Mouse (Mus musculus): ENCODE measurements around the gene Slc6a20a. TPM values are rescaled to one million over a fixed set of nuclear protein-coding genes. Genes with fewer than 3 reads are reported as not detected.

Slc6a20a gene
- total and polyA plus RNA-seq, 2 experiments from 2014 or later = 25.7 to 33.0 TPM

- ATAC-seq (no peak), DNase-seq (no peak)
- Histone ChIP-seq H3K4me2 (ENCODE audit: low read depth) (no peak overlapping the region), H3K36me3 (ENCODE audit: insufficient read depth) (no peaks in the 10 kb centered on the region), H3K4me1 (ENCODE audit: insufficient read depth) (no peaks in the 10 kb centered on the region), H3K27me3 (ENCODE audit: insufficient read depth, low read length) (no peaks in the 10 kb centered on the region), H3K4me3 (ENCODE audit: low read depth, low read length) (no peak overlapping the region), H3K27ac (ENCODE audit: low read depth, low read length) (no peak overlapping the region), H3K9ac (no peak overlapping the region), H3K9me3 (ENCODE audit: low read length) (no peaks in the 10 kb centered on the region)
- WGBS = 64% methylated on average over 5 of the region's 5 CpGs
- TF ChIP-seq CTCF (IDR thresholded peaks at IDR 0.05; ENCODE audit: low read depth) = no peak
Observed at GRCm38 (mm10) chr9:123636771-123637170, 41.9 kb downstream of the Slc6a20a start.

DNA sequence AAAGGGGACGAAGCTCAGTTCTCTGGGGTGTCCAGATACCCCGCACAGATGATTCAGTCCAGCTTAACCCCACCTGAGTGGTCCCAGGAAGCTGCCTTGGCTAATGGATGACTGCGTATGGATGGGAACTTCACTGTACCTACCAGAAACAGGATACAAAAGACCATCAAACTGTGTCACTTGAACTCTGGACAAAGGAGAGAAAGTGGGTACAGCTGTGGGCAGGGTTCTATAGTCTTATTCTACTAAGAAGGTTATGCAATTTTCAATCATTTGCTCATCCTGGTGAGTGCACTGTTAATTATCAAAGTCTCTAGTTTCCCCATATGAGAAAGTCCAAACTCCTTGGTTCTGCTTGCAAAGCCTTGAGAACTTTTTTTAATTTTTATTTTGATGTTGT lies 45.7 kb downstream of the Slc6a20a start:
- no peak overlapping the region for H3K27ac ChIP-seq (ENCODE audit: low read depth, low read length)
- ATAC-seq (no peak), DNase-seq (no peak)
- H3K4me3 ChIP-seq (ENCODE audit: low read depth, low read length) = no peak overlapping the region
- H3K9me3 ChIP-seq (ENCODE audit: low read length) = no peaks in the 10 kb centered on the region
- H3K4me1 ChIP-seq (ENCODE audit: insufficient read depth) = no peaks in the 10 kb centered on the region
- 87% methylated on average over 3 of the region's 3 CpGs for WGBS
- no peaks in the 10 kb centered on the region for H3K36me3 ChIP-seq (ENCODE audit: insufficient read depth)
- H3K9ac ChIP-seq = no peak overlapping the region
- H3K4me2 ChIP-seq (ENCODE audit: low read depth) = no peak overlapping the region
- no peak for TF ChIP-seq CTCF (IDR thresholded peaks at IDR 0.05; ENCODE audit: low read depth)
- no peaks in the 10 kb centered on the region for H3K27me3 ChIP-seq (ENCODE audit: insufficient read depth, low read length)

DNA sequence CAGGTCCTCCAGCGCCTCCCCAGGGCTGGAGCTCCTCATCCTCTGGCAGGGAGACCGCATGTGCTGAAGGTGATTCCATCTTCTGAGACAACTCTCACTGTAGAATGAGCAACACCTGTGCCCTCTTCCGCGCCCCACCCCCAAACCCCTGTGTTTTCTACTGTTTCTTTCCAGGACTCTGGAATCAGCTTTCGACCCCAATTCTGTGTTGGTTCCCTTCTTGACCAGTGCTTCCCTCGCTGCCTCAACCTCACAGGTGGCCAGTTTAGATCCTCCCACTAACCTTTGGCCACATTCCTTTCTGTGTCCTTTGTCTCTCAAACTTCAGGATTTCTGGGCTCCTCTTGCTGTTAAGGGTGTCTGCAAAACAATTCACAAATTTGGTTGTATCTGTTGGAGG lies 46.4 kb downstream of the Slc6a20a start, which contains the start of gene Slc6a20b:
TSS of gene Slc6a20b (minus strand) at position 285 of the 400 bp plus-strand sequence.
- ATAC-seq = no peak
- no peak within 1 kb of the TSS for H3K9ac ChIP-seq

DNA sequence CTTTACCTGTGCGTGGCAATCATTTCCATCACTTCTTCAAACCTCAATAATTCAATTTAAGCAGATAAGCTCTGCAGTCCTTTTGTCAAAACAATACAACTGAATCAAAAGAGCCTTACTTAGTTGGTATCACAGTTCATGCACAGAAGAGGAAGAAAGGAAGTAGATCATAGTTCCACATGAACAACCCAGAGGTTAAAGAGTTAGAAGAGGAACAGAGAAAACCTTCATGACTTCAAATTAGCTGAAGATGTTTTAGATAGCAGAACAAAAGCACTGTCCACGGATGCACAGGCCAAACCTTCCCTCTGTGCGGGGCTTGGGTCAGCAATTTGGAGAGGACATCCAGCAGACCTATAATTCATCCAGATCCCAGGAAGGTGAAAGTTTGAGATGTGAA lies 47.0 kb downstream of the Slc6a20a start:
- H3K4me2 ChIP-seq (ENCODE audit: low read depth) = no peak overlapping the region
- WGBS = 86% methylated on average over 3 of the region's 3 CpGs
- no peak overlapping the region for H3K4me3 ChIP-seq (ENCODE audit: low read depth, low read length)
- ATAC-seq (no peak), DNase-seq (no peak)
- no peak for TF ChIP-seq CTCF (IDR thresholded peaks at IDR 0.05; ENCODE audit: low read depth)
- no peaks in the 10 kb centered on the region for H3K9me3 ChIP-seq (ENCODE audit: low read length)
- no peaks in the 10 kb centered on the region for H3K36me3 ChIP-seq (ENCODE audit: insufficient read depth)
- no peak overlapping the region for H3K27ac ChIP-seq (ENCODE audit: low read depth, low read length)
- no peak overlapping the region for H3K9ac ChIP-seq
- no peaks in the 10 kb centered on the region for H3K4me1 ChIP-seq (ENCODE audit: insufficient read depth)
- no peaks in the 10 kb centered on the region for H3K27me3 ChIP-seq (ENCODE audit: insufficient read depth, low read length)

More for the DNA sequence above, 46.4 kb downstream of the Slc6a20a start, which contains the start of gene Slc6a20b:
- Histone ChIP-seq H3K27ac (ENCODE audit: low read depth, low read length) (no peak within 1 kb of the TSS), H3K9me3 (ENCODE audit: low read length) (no peaks in the 10 kb centered on the region), H3K4me1 (ENCODE audit: insufficient read depth) (no peaks in the 10 kb centered on the region), H3K4me2 (ENCODE audit: low read depth) (no peak within 1 kb of the TSS), H3K27me3 (ENCODE audit: insufficient read depth, low read length) (no peaks in the 10 kb centered on the region), H3K36me3 (ENCODE audit: insufficient read depth) (no peaks in the 10 kb centered on the region), H3K4me3 (ENCODE audit: low read depth, low read length) (no peak within 1 kb of the TSS)
- DNase-seq = no peak
- no peak for TF ChIP-seq CTCF (IDR thresholded peaks at IDR 0.05; ENCODE audit: low read depth)
- WGBS = 84% methylated on average over 6 of the region's 6 CpGs

- Histone ChIP-seq H3K36me3 (ENCODE audit: insufficient read depth) (no peaks in the 10 kb centered on the region), H3K9me3 (ENCODE audit: low read length) (no peaks in the 10 kb centered on the region)
- no peak for DNase-seq
Observed at GRCm38 (mm10) chr9:123625821-123626220, 52.9 kb downstream of the Slc6a20a start.

DNA sequence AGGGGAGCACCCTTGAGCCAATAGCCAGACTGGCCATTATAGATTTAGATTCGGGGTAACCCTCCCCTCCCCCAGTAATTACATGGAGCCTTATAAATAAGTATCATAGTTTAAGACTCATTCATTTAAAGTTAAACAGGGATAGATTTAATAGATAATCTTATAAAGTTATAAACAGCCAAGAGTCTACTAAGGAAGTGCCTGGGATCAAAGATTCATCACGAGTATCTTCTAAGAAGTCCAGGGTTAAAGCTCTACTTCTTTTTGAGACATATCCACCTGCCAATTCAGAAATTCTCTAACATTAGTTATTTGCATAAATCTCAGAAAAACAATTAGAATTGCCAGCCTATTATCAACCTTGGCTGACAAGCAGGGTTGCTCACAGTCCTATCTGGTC lies 53.9 kb downstream of the Slc6a20a start:
- WGBS = 90% methylated on average over 2 of the region's 2 CpGs
- Histone ChIP-seq H3K9me3 (ENCODE audit: low read length) (no peaks in the 10 kb centered on the region), H3K36me3 (ENCODE audit: insufficient read depth) (no peaks in the 10 kb centered on the region), H3K4me2 (ENCODE audit: low read depth) (no peak overlapping the region), H3K9ac (no peak overlapping the region), H3K4me3 (ENCODE audit: low read depth, low read length) (no peak overlapping the region), H3K4me1 (ENCODE audit: insufficient read depth) (no peaks in the 10 kb centered on the region), H3K27me3 (ENCODE audit: insufficient read depth, low read length) (no peaks in the 10 kb centered on the region), H3K27ac (ENCODE audit: low read depth, low read length) (no peak overlapping the region)
- ATAC-seq (no peak), DNase-seq (no peak)
- TF ChIP-seq CTCF (IDR thresholded peaks at IDR 0.05; ENCODE audit: low read depth) = no peak

More at GRCm38 (mm10) chr9:123625821-123626220, 52.9 kb downstream of the Slc6a20a start:
- Histone ChIP-seq H3K9ac (no peak overlapping the region), H3K27ac (ENCODE audit: low read depth, low read length) (no peak overlapping the region), H3K4me3 (ENCODE audit: low read depth, low read length) (no peak overlapping the region), H3K27me3 (ENCODE audit: insufficient read depth, low read length) (no peaks in the 10 kb centered on the region), H3K4me1 (ENCODE audit: insufficient read depth) (no peaks in the 10 kb centered on the region), H3K4me2 (ENCODE audit: low read depth) (no peak overlapping the region)
- TF ChIP-seq CTCF (IDR thresholded peaks at IDR 0.05; ENCODE audit: low read depth) = no peak
- WGBS = 93% methylated on average over 11 of the region's 11 CpGs
- ATAC-seq = no peak

- Histone ChIP-seq H3K4me2 (ENCODE audit: low read depth) (no peak overlapping the region), H3K9ac (no peak overlapping the region), H3K27ac (ENCODE audit: low read depth, low read length) (no peak overlapping the region), H3K27me3 (ENCODE audit: insufficient read depth, low read length) (no peaks in the 10 kb centered on the region), H3K9me3 (ENCODE audit: low read length) (no peaks in the 10 kb centered on the region), H3K4me3 (ENCODE audit: low read depth, low read length) (no peak overlapping the region), H3K36me3 (ENCODE audit: insufficient read depth) (no peaks in the 10 kb centered on the region), H3K4me1 (ENCODE audit: insufficient read depth) (no peaks in the 10 kb centered on the region)
- no peak for ATAC-seq
- WGBS = 88% methylated on average over 5 of the region's 5 CpGs
- no peak for TF ChIP-seq CTCF (IDR thresholded peaks at IDR 0.05; ENCODE audit: low read depth)
- DNase-seq = no peak
Observed at GRCm38 (mm10) chr9:123620311-123621098, 58.2 kb downstream of the Slc6a20a start.
